Mouse (Mus musculus): ENCODE data around the gene Foxn3.

The Foxn3 gene

GRCm38 (mm10) chr12:99462846-99463245 lies 100.5 kb downstream of the Foxn3 start:
- no peak for DNase-seq

- DNase-seq, result no peak
These were observed 101.1 kb downstream of the Foxn3 start for GRCm38 (mm10) chr12:99462302-99462701.

- no peak for DNase-seq
These were observed 105.7 kb downstream of the Foxn3 start for GRCm38 (mm10) chr12:99457521-99458205.

GRCm38 (mm10) chr12:99455580-99455979 lies 107.8 kb downstream of the Foxn3 start:
- DNase-seq, result no peak

GRCm38 (mm10) chr12:99454394-99454793 lies 109.0 kb downstream of the Foxn3 start:
- no peak for DNase-seq

GRCm38 (mm10) chr12:99453797-99454196 lies 109.6 kb downstream of the Foxn3 start:
- no peak for DNase-seq

GRCm38 (mm10) chr12:99450076-99450475 lies 113.3 kb downstream of the Foxn3 start:
- no peak for DNase-seq

- no peak for DNase-seq
These were observed 115.6 kb downstream of the Foxn3 start for GRCm38 (mm10) chr12:99447791-99448190.

- DNase-seq, result peak in 1 of 2 experiments; percentile 9
These were observed 118.2 kb downstream of the Foxn3 start for GRCm38 (mm10) chr12:99445018-99445674.

- no peak for DNase-seq
These were observed 120.6 kb downstream of the Foxn3 start for GRCm38 (mm10) chr12:99442819-99443218.

GRCm38 (mm10) chr12:99440953-99441352 lies 122.4 kb downstream of the Foxn3 start:
- no peak for DNase-seq

GRCm38 (mm10) chr12:99440022-99440421 lies 123.4 kb downstream of the Foxn3 start:
- DNase-seq, result no peak

- DNase-seq, result no peak
These were observed 128.2 kb downstream of the Foxn3 start for GRCm38 (mm10) chr12:99435189-99435588.

- no peak for DNase-seq
These were observed 130.0 kb downstream of the Foxn3 start for GRCm38 (mm10) chr12:99433402-99433801.

- no peak for DNase-seq
These were observed 131.8 kb downstream of the Foxn3 start for GRCm38 (mm10) chr12:99431541-99431940.

- DNase-seq, result no peak
These were observed 132.4 kb downstream of the Foxn3 start for GRCm38 (mm10) chr12:99430992-99431391.

- no peak for DNase-seq
These were observed 134.3 kb downstream of the Foxn3 start for GRCm38 (mm10) chr12:99429101-99429500.

- peak in 1 of 2 experiments; percentile 18 for DNase-seq
These were observed 137.0 kb downstream of the Foxn3 start for GRCm38 (mm10) chr12:99426207-99426916.

GRCm38 (mm10) chr12:99419396-99419760 lies 144.0 kb downstream of the Foxn3 start:
- DNase-seq, result no peak

- no peak for DNase-seq
These were observed 144.6 kb downstream of the Foxn3 start for GRCm38 (mm10) chr12:99418476-99419395.

GRCm38 (mm10) chr12:99417885-99418284 lies 145.5 kb downstream of the Foxn3 start:
- no peak for DNase-seq

- DNase-seq, result peak in 1 of 2 experiments; percentile 7
These were observed 147.8 kb downstream of the Foxn3 start for GRCm38 (mm10) chr12:99415538-99415937.

- no peak for DNase-seq
These were observed 150.9 kb downstream of the Foxn3 start for GRCm38 (mm10) chr12:99412496-99412895.
